Mouse (Mus musculus) heart, adult 2 months (tissue): ENCODE measurements around the gene Gnai2. TPM values are rescaled to one million over a fixed set of nuclear protein-coding genes. Genes with fewer than 3 reads are reported as not detected.

ENCODE experiments used
- DNase-seq, 2 experiments: peaks; one replicate each; pipeline ENCODE4 v3.0.0; 2021
- H3K27ac ChIP-seq: fragments of 200-600 bp; 2 replicates; pipeline ENCODE4 v1.8.1; 2022
- H3K27me3 ChIP-seq: fragments of 200-500 bp; 2 replicates; pipeline ENCODE4 v1.6.1; 2012; ENCODE audit warnings: mild to moderate bottlenecking, low read length, inconsistent platforms, mixed read lengths; ENCODE audit not compliant: control insufficient read depth, insufficient read depth
- H3K36me3 ChIP-seq: fragments of 200-500 bp; 2 replicates; pipeline ENCODE4 v1.6.1; 2012; ENCODE audit warnings: low read length, inconsistent platforms; ENCODE audit not compliant: control insufficient read depth, insufficient read depth
- H3K4me1 ChIP-seq: fragments of 200-500 bp; 2 replicates; pipeline ENCODE4 v1.6.1; 2011; ENCODE audit warnings: low read length; ENCODE audit not compliant: control insufficient read depth, insufficient read depth
- H3K4me3 ChIP-seq: fragments of 200-600 bp; 2 replicates; pipeline ENCODE4 v1.8.1; 2022
- H3K79me2 ChIP-seq: fragments of 200-500 bp; replicated peaks from 2 replicates; pipeline ENCODE4 v1.6.1; 2012; ENCODE audit warnings: mild to moderate bottlenecking, inconsistent platforms, low read length, moderate library complexity, mixed read lengths; ENCODE audit not compliant: control insufficient read depth, insufficient read depth
- H3K9ac ChIP-seq: fragments of 200-500 bp; 2 replicates; pipeline ENCODE4 v1.6.1; 2012; ENCODE audit warnings: low read depth, mild to moderate bottlenecking, control low read depth, inconsistent platforms, low read length, mixed read lengths
- CTCF ChIP-seq: fragments of 200-600 bp; IDR thresholded peaks from 2 replicates; pipeline ENCODE4 v1.8.1; 2022; ENCODE audit warnings: antibody characterized with exemption, mild to moderate bottlenecking, moderate library complexity
- EP300 ChIP-seq: fragments of 200-500 bp; IDR thresholded peaks from 2 replicates; pipeline ENCODE4 v1.6.1; 2011; ENCODE audit warnings: low read depth, low read length, control low read depth; ENCODE audit not compliant: insufficient read depth
- POLR2A ChIP-seq: fragments of 200-500 bp; IDR thresholded peaks from 2 replicates; pipeline ENCODE4 v1.6.1; 2011; ENCODE audit warnings: mild to moderate bottlenecking, low read depth, low read length, control low read depth; ENCODE audit not compliant: insufficient read depth
- WGBS: fragments of 180-500 bp; shearing (Covaris S2); methylation state at CpG from one replicate; pipeline ENCODE4 v1.1.7; 2018; 5-methylcytosine and 5-hydroxymethylcytosine counted together
- intact Hi-C: fragments of 180-260 bp; cut with DNase I; formaldehyde crosslinking; loops from one replicate; pipeline ENCODE4 v1.15.1; 2025
- polyA plus RNA-seq: library from polyadenylated mRNA; depleted of rRNA; stranded (reverse); fragments of >200 nt; gene quantifications from 2 replicates; pipeline ENCODE4 v1.2.3, GENCODE M21; 2012
- total RNA-seq, 2 experiments: library from RNA; stranded (reverse); gene quantifications; 2 replicates each; pipeline ENCODE4 v1.2.3; 2021

Gene Gnai2
- total and polyA plus RNA-seq, 3 experiments: 243 to 311 (median 250) TPM

- WGBS: 70% methylated on average over 22 of the region's 22 CpGs
- H3K79me2 ChIP-seq: no peaks in the 10 kb centered on the region
- H3K4me3 ChIP-seq: peak overlapping the region; percentile 79
- H3K4me1 ChIP-seq: peaks cover 14% of the 10 kb centered on the region
- no peak for DNase-seq
- peak overlapping the region; percentile 79; the same call in 1 of the 2 replicates for H3K9ac ChIP-seq
- TF ChIP-seq CTCF (no peak), EP300 (peak; percentile 83), POLR2A (peak; percentile 57)
- intact Hi-C loops: no loop called here
- H3K27me3 ChIP-seq: no peaks in the 10 kb centered on the region
- H3K36me3 ChIP-seq: no peaks in the 10 kb centered on the region
- peak overlapping the region; percentile 95 for H3K27ac ChIP-seq
These were observed 63.4 kb downstream of the Gnai2 start for GRCm38 (mm10) chr9:107571534-107572326.

- Histone ChIP-seq H3K36me3 (no peaks in the 10 kb centered on the region), H3K27me3 (no peaks in the 10 kb centered on the region), H3K4me3 (peak overlapping the region; percentile 79), H3K27ac (peak overlapping the region; percentile 95), H3K9ac (peak overlapping the region; percentile 79), H3K4me1 (peaks cover 14% of the 10 kb centered on the region), H3K79me2 (no peaks in the 10 kb centered on the region)
- TF ChIP-seq POLR2A: peak; percentile 30; the same call in 1 of the 2 replicates
- no peak for TF ChIP-seq EP300
- no peak for TF ChIP-seq CTCF
- 34% methylated on average over 21 of the region's 21 CpGs for WGBS
- DNase-seq: no peak
- intact Hi-C loops: no loop called here
These were observed 64.3 kb downstream of the Gnai2 start for GRCm38 (mm10) chr9:107570845-107571244.

GRCm38 (mm10) chr9:107570016-107570415 lies 65.2 kb downstream of the Gnai2 start:
- Histone ChIP-seq H3K79me2 (no peaks in the 10 kb centered on the region), H3K27me3 (no peaks in the 10 kb centered on the region), H3K4me3 (peak overlapping the region; percentile 79), H3K4me1 (peaks cover 14% of the 10 kb centered on the region), H3K9ac (peak overlapping the region; percentile 79), H3K27ac (peak overlapping the region; percentile 95), H3K36me3 (no peaks in the 10 kb centered on the region)
- intact Hi-C loops: no loop called here
- DNase-seq: no peak
- WGBS: 46% methylated on average over 13 of the region's 13 CpGs
- TF ChIP-seq EP300: no peak
- no peak for TF ChIP-seq POLR2A
- no peak for TF ChIP-seq CTCF

DNA sequence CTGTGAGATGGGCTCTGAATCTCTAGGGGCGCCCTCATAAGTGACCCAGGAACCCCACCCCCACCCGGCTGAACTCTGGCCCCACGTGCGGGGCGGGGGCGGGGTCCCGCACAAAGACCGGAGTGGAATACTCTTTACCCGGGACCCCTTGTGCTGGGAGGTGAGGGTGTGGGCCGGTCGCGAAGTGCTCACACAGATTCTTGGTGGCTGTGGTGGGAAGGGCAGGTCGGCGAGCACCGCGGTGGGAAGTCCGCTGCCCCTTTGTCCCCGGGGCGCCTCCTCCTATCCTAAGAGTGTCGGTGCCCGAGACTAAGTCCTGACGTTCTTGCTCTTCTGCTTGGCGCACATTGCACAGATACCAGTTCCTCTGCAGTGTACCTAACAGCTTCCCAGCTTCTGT lies 65.9 kb downstream of the Gnai2 start:
- Histone ChIP-seq H3K79me2 (no peaks in the 10 kb centered on the region), H3K36me3 (no peaks in the 10 kb centered on the region), H3K9ac (peak overlapping the region; percentile 79), H3K27ac (peak overlapping the region; percentile 95), H3K4me1 (peaks cover 16% of the 10 kb centered on the region), H3K27me3 (no peaks in the 10 kb centered on the region), H3K4me3 (peak overlapping the region; percentile 79)
- intact Hi-C loops: loop anchor here (2.0 to 5.0 kb wide), 2 partner anchors 14 to 63 kb away; no protein-coding TSS in a partner anchor
- no peak for DNase-seq
- TF ChIP-seq POLR2A: 0 out of 2 replicates have a peak, but pooled peaks have one; percentile 36
- no peak for TF ChIP-seq CTCF
- 1% methylated on average over 23 of the region's 23 CpGs for WGBS

- no peaks in the 10 kb centered on the region for H3K36me3 ChIP-seq
- under 1% methylated on average over 41 of the region's 41 CpGs for WGBS
- DNase-seq: peak; percentile 88 to 91
- intact Hi-C loops: loop anchor here (2.0 to 5.0 kb wide), 2 partner anchors 14 to 64 kb away; no protein-coding TSS in a partner anchor
- TF ChIP-seq POLR2A: peak; percentile 72; the same call in 1 of the 2 replicates
- 0 out of 2 replicates have a peak, but pooled peaks have one; percentile 31 for TF ChIP-seq EP300
- TF ChIP-seq CTCF: no peak
- H3K27ac ChIP-seq: peak overlapping the region; percentile 95
- peak overlapping the region; percentile 79 for H3K9ac ChIP-seq
- peak overlapping the region; percentile 79 for H3K4me3 ChIP-seq
- H3K27me3 ChIP-seq: no peaks in the 10 kb centered on the region
- H3K79me2 ChIP-seq: no peaks in the 10 kb centered on the region
- H3K4me1 ChIP-seq: peaks cover 21% of the 10 kb centered on the region
These were observed 66.6 kb downstream of the Gnai2 start for GRCm38 (mm10) chr9:107568331-107569261.
